Mouse (Mus musculus) midbrain, embryonic 14.5 days (tissue): Measurements from ENCODE around the gene Gimap9. TPM values are rescaled to one million over a fixed set of nuclear protein-coding genes. Genes with fewer than 3 reads are reported as not detected.

Source experiments
- ATAC-seq: fragments of 200-750 bp; cut with Nextera tagmentation; 2 replicates; pipeline ENCODE4 v1.8.0; 2017; ENCODE audit warnings: moderate number of reproducible peaks, moderate library complexity; ENCODE audit not compliant: low FRiP score, low TSS enrichment
- DNase-seq: peaks from one replicate; pipeline ENCODE4 v3.0.0-alpha.2; 2015
- H3K27ac ChIP-seq: fragments of 300-500 bp; sonication (generic); replicated peaks from 2 replicates; pipeline ENCODE4 v1.5.1; 2014; ENCODE audit warnings: mild to moderate bottlenecking, low read depth, low read length, moderate library complexity
- H3K27me3 ChIP-seq: fragments of 300-500 bp; sonication (generic); 2 replicates; pipeline ENCODE4 v1.6.1; 2014; ENCODE audit warnings: low read length, control low read depth, mixed read lengths; ENCODE audit not compliant: control insufficient read depth, insufficient read depth
- H3K36me3 ChIP-seq: fragments of 300-500 bp; sonication (generic); 2 replicates; pipeline ENCODE4 v1.6.1; 2014; ENCODE audit warnings: low read length, control low read depth; ENCODE audit not compliant: control insufficient read depth, insufficient read depth
- H3K4me1 ChIP-seq: fragments of 300-500 bp; sonication (generic); 2 replicates; pipeline ENCODE4 v1.6.1; 2014; ENCODE audit warnings: mild to moderate bottlenecking, antibody characterized with exemption, low read length, control low read depth; ENCODE audit not compliant: control insufficient read depth, insufficient read depth
- H3K4me2 ChIP-seq: fragments of 300-500 bp; sonication (generic); 2 replicates; pipeline ENCODE4 v1.6.1; 2014; ENCODE audit warnings: mild to moderate bottlenecking, low read length, moderate library complexity
- H3K4me3 ChIP-seq: fragments of 300-500 bp; sonication (generic); replicated peaks from 2 replicates; pipeline ENCODE4 v1.5.1; 2014; ENCODE audit warnings: low read depth, low read length
- H3K9ac ChIP-seq: fragments of 300-500 bp; sonication (generic); replicated peaks from 2 replicates; pipeline ENCODE4 v1.6.1; 2014; ENCODE audit warnings: mild to moderate bottlenecking, low read length, moderate library complexity
- H3K9me3 ChIP-seq: fragments of 300-500 bp; sonication (generic); 2 replicates; pipeline ENCODE4 v1.6.1; 2016; ENCODE audit warnings: low read length, control low read depth, mixed read lengths; ENCODE audit not compliant: control insufficient read depth
- WGBS: fragments of 180-500 bp; shearing (Covaris S2); extraction: QIAGEN DNeasy Blood & Tissue Kit; methylation state at CpG from one replicate; pipeline ENCODE4 v1.1.7; 2014; 5-methylcytosine and 5-hydroxymethylcytosine counted together
- polyA plus RNA-seq: library from polyadenylated mRNA; unstranded; fragments of >200 nt; fragmentation: Nextera tagmentation; extraction: Ambion mirVana; gene quantifications from 2 replicates; pipeline ENCODE4 v1.2.1, GENCODE M21; 2014

Gimap9 gene
- polyA plus RNA-seq: 0.98 and 2.1 TPM in 2 replicates

- H3K4me1 ChIP-seq: no peaks in the 10 kb centered on the region
- no peak within 1 kb of the TSS for H3K9ac ChIP-seq
- no peaks in the 10 kb centered on the region for H3K36me3 ChIP-seq
- H3K27me3 ChIP-seq: no peaks in the 10 kb centered on the region
- H3K27ac ChIP-seq: no peak within 1 kb of the TSS
- ATAC-seq (no peak), DNase-seq (peak; percentile 10)
- H3K4me3 ChIP-seq: no peak within 1 kb of the TSS
- 20% methylated on average over 13 of the region's 13 CpGs for WGBS
- peak within 1 kb of the TSS; percentile 29; the same call in 1 of the 2 replicates for H3K4me2 ChIP-seq
- no peaks in the 10 kb centered on the region for H3K9me3 ChIP-seq
Measured at GRCm38 (mm10) chr6:48675931-48676859, at the start of gene Gimap9. Gene Gimap9, plus strand, starts transcription at chr6:48676129.

DNA sequence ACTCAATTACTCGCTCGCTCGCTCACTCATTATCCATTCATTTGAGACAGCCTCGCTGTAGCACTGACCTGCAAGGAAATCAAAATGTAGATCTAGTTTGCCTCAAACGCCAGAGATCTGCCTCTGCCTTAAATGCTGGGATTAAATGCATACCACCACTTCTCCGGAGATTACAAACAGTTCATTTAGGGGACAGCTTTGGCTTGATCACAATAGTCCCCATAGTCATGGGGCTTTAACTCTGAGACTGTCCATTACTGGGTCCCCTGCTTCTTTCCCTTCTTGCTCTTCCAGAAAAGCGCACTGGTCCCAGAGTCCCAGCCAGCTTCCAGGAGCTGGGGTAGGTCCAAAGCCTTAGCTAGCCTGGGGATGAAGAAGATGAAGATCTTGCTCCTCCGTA, 49.5 kb upstream of the Gimap9 start, which contains the start of gene AI854703:
TSS of gene AI854703 (plus strand) at position 301 of the 400 bp plus-strand sequence.
- 0 out of 2 replicates have a peak, but pooled peaks cover 5% of the 10 kb centered on the region for H3K36me3 ChIP-seq
- H3K27me3 ChIP-seq: peaks cover 16% of the 10 kb centered on the region
- peaks cover 7% of the 10 kb centered on the region; the same call in 1 of the 2 replicates for H3K4me1 ChIP-seq
- H3K9me3 ChIP-seq: no peaks in the 10 kb centered on the region
- peak within 1 kb of the TSS; percentile 40 for H3K4me3 ChIP-seq
- peak within 1 kb of the TSS; percentile 75 for H3K4me2 ChIP-seq
- no peak within 1 kb of the TSS for H3K27ac ChIP-seq
- no peak for DNase-seq
- WGBS: 27% methylated on average over 8 of the region's 8 CpGs
- H3K9ac ChIP-seq: peak within 1 kb of the TSS; percentile 32
- no peak for ATAC-seq

DNA sequence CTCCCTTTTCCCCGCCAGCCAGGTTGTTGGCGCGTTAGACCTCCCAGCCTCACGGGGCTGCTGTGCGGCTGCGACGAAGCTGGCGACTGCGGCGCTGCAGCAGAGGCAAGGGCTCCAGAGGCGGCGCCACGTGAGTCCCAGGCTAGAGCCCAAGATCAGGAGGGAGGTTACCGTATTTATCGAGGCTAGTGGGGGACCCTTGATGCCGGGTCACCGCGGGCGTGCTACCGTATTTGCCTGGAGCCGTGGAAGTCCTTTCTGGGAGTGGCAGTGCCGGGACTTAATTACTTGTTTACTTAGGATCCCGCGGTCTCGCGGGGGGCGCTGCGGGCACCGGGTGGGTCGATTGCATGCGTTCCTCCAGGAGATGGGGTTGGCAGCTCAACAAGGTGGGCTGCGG, 48.9 kb upstream of the Gimap9 start:
- 0 out of 2 replicates have a peak, but pooled peaks have one; percentile 5 for ATAC-seq
- peak overlapping the region; percentile 75 for H3K4me2 ChIP-seq
- H3K4me1 ChIP-seq: peaks cover 7% of the 10 kb centered on the region; the same call in 1 of the 2 replicates
- H3K36me3 ChIP-seq: 0 out of 2 replicates have a peak, but pooled peaks cover under 1% of the 10 kb centered on the region
- peak overlapping the region; percentile 40 for H3K4me3 ChIP-seq
- H3K27me3 ChIP-seq: peaks cover 16% of the 10 kb centered on the region
- H3K9me3 ChIP-seq: no peaks in the 10 kb centered on the region
- peak overlapping the region; percentile 32 for H3K9ac ChIP-seq
- H3K27ac ChIP-seq: no peak overlapping the region
- peak; percentile 80 for DNase-seq
- WGBS: under 1% methylated on average over 32 of the region's 32 CpGs

- H3K27ac ChIP-seq: no peak overlapping the region
- H3K4me1 ChIP-seq: peaks cover 7% of the 10 kb centered on the region; the same call in 1 of the 2 replicates
- 2% methylated on average over 7 of the region's 7 CpGs for WGBS
- DNase-seq (no peak), ATAC-seq (peak; percentile 14; the same call in 1 of the 2 replicates)
- peaks cover 16% of the 10 kb centered on the region for H3K27me3 ChIP-seq
- peak overlapping the region; percentile 40 for H3K4me3 ChIP-seq
- H3K9me3 ChIP-seq: no peaks in the 10 kb centered on the region
- H3K36me3 ChIP-seq: no peaks in the 10 kb centered on the region
- H3K4me2 ChIP-seq: peak overlapping the region; percentile 75
- peak overlapping the region; percentile 32; the same call in 1 of the 2 replicates for H3K9ac ChIP-seq
Measured at GRCm38 (mm10) chr6:48627511-48627924, 48.4 kb upstream of the Gimap9 start.

GRCm38 (mm10) chr6:48628377-48628776, 47.6 kb upstream of the Gimap9 start:
- H3K27me3 ChIP-seq: peaks cover 16% of the 10 kb centered on the region
- no peaks in the 10 kb centered on the region for H3K9me3 ChIP-seq
- H3K4me2 ChIP-seq: peak overlapping the region; percentile 78; the same call in 1 of the 2 replicates
- ATAC-seq (no peak), DNase-seq (no peak)
- H3K9ac ChIP-seq: no peak overlapping the region
- WGBS: 93% methylated on average over 3 of the region's 3 CpGs
- no peak overlapping the region for H3K27ac ChIP-seq
- no peak overlapping the region for H3K4me3 ChIP-seq
- no peaks in the 10 kb centered on the region for H3K36me3 ChIP-seq
- H3K4me1 ChIP-seq: peaks cover 7% of the 10 kb centered on the region; the same call in 1 of the 2 replicates

GRCm38 (mm10) chr6:48628808-48629660, 46.9 kb upstream of the Gimap9 start:
- peak overlapping the region; percentile 43 for H3K4me3 ChIP-seq
- peak overlapping the region; percentile 78 for H3K4me2 ChIP-seq
- H3K36me3 ChIP-seq: no peaks in the 10 kb centered on the region
- ATAC-seq (peak; percentile 66; the same call in 1 of the 2 replicates), DNase-seq (peak; percentile 76)
- peak overlapping the region; percentile 54 for H3K9ac ChIP-seq
- peaks cover 7% of the 10 kb centered on the region; the same call in 1 of the 2 replicates for H3K4me1 ChIP-seq
- H3K27ac ChIP-seq: peak overlapping the region; percentile 37; the same call in 1 of the 2 replicates
- peaks cover 16% of the 10 kb centered on the region for H3K27me3 ChIP-seq
- no peaks in the 10 kb centered on the region for H3K9me3 ChIP-seq
- WGBS: 8% methylated on average over 54 of the region's 54 CpGs

DNA sequence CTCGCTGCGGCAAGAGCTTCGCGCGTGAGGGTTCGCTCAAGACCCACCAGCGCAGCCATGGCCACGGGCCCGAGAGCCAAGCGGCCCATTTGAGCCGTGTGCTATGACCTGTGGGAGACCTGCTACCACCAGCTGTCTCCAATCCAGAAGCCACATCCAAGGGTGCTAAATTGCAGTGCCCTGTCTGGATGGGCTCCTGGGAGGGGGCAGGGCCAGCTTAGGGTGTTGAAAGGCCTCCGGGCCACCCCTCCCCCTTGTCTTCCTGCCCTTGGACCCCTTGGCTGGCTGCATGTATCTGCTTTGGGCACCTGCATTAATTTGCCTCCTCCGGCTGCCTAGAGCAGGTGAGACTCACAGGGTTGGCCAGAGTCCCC, 46.3 kb upstream of the Gimap9 start:
- Histone ChIP-seq H3K9ac (peak overlapping the region; percentile 54), H3K36me3 (no peaks in the 10 kb centered on the region), H3K27ac (peak overlapping the region; percentile 37; the same call in 1 of the 2 replicates), H3K27me3 (peaks cover 16% of the 10 kb centered on the region), H3K4me2 (peak overlapping the region; percentile 78), H3K9me3 (no peaks in the 10 kb centered on the region), H3K4me3 (peak overlapping the region; percentile 43), H3K4me1 (peaks cover 7% of the 10 kb centered on the region; the same call in 1 of the 2 replicates)
- ATAC-seq: 0 out of 2 replicates have a peak, but pooled peaks have one; percentile 22
- no peak for DNase-seq
- 23% methylated on average over 13 of the region's 13 CpGs for WGBS

DNA sequence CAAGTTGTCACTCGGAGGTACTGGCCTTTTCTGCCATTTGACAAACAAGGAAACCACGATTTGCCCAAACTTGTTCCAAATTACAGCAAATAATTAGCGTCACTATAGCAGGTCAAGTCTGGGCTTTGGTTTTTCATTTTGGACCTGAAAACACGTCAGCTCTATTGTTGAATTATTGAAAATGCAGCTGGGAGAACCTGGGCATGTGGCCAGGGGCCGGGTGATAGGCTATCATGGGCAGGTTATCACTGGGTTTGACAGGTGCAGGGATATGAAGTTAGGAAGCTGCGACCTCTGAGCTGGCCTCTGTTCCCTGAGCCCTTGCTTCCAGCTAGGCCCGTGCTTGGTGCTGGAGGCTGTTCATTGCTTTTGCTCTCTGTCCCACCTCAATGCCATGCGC, 45.1 kb upstream of the Gimap9 start:
- no peak overlapping the region for H3K27ac ChIP-seq
- peaks cover 7% of the 10 kb centered on the region; the same call in 1 of the 2 replicates for H3K4me1 ChIP-seq
- DNase-seq (no peak), ATAC-seq (no peak)
- 88% methylated on average over 8 of the region's 8 CpGs for WGBS
- H3K4me3 ChIP-seq: no peak overlapping the region
- H3K36me3 ChIP-seq: no peaks in the 10 kb centered on the region
- no peaks in the 10 kb centered on the region for H3K9me3 ChIP-seq
- H3K9ac ChIP-seq: no peak overlapping the region
- no peak overlapping the region for H3K4me2 ChIP-seq
- H3K27me3 ChIP-seq: peaks cover 16% of the 10 kb centered on the region
